Mouse (Mus musculus): ENCODE data around the gene Ptpn5. TPM values are rescaled to one million over a fixed set of nuclear protein-coding genes. Genes with fewer than 3 reads are reported as not detected.
A peak's percentile ranks its signal among the peaks of the same experiment; 100 is the strongest.

Ptpn5 gene
- polyA plus RNA-seq, 1 experiment from 2014 or later: 6.9 TPM

GRCm38 (mm10) chr7:47054666-47055065, 78.8 kb downstream of the Ptpn5 start:
- peaks cover 40% of the 10 kb centered on the region for H3K4me1 ChIP-seq
- peaks cover 8% of the 10 kb centered on the region; the same call in 1 of the 2 replicates for H3K36me3 ChIP-seq
- no peak overlapping the region for H3K4me2 ChIP-seq
- no peaks in the 10 kb centered on the region for H3K9me3 ChIP-seq
- no peak for ATAC-seq (ENCODE audit: borderline replicate concordance, extremely low read depth, low FRiP score, low TSS enrichment)
- no peak overlapping the region for H3K9ac ChIP-seq
- WGBS: 82% methylated on average over 2 of the region's 2 CpGs
- H3K27me3 ChIP-seq: no peaks in the 10 kb centered on the region
- H3K4me3 ChIP-seq: no peak overlapping the region
- no peak overlapping the region for H3K27ac ChIP-seq

- 83% methylated on average over 15 of the region's 15 CpGs for WGBS
- Histone ChIP-seq H3K9ac (no peak overlapping the region), H3K27ac (peak overlapping the region; percentile 93; the same call in 1 of the 2 replicates), H3K4me2 (no peak overlapping the region), H3K9me3 (no peaks in the 10 kb centered on the region), H3K27me3 (no peaks in the 10 kb centered on the region), H3K4me1 (peaks cover 41% of the 10 kb centered on the region), H3K36me3 (peaks cover 8% of the 10 kb centered on the region; the same call in 1 of the 2 replicates), H3K4me3 (no peak overlapping the region)
- ATAC-seq (ENCODE audit: borderline replicate concordance, extremely low read depth, low FRiP score, low TSS enrichment): no peak
Measured at GRCm38 (mm10) chr7:47053287-47053686, 80.2 kb downstream of the Ptpn5 start.

GRCm38 (mm10) chr7:47052276-47052675, 81.2 kb downstream of the Ptpn5 start:
- H3K27me3 ChIP-seq: no peaks in the 10 kb centered on the region
- 21% methylated on average over 3 of the region's 3 CpGs for WGBS
- H3K27ac ChIP-seq: peak overlapping the region; percentile 93
- H3K36me3 ChIP-seq: peaks cover 8% of the 10 kb centered on the region; the same call in 1 of the 2 replicates
- peak overlapping the region; percentile 76 for H3K4me2 ChIP-seq
- H3K4me1 ChIP-seq: peaks cover 41% of the 10 kb centered on the region
- peak; percentile 6; the same call in 1 of the 2 replicates for ATAC-seq (ENCODE audit: borderline replicate concordance, extremely low read depth, low FRiP score, low TSS enrichment)
- no peaks in the 10 kb centered on the region for H3K9me3 ChIP-seq
- peak overlapping the region; percentile 20 for H3K9ac ChIP-seq
- H3K4me3 ChIP-seq: peak overlapping the region; percentile 67

- no peaks in the 10 kb centered on the region for H3K9me3 ChIP-seq
- peak overlapping the region; percentile 76 for H3K4me2 ChIP-seq
- WGBS: 7% methylated on average over 1 of the region's 2 CpGs
- peak; percentile 69 for ATAC-seq (ENCODE audit: borderline replicate concordance, extremely low read depth, low FRiP score, low TSS enrichment)
- H3K27me3 ChIP-seq: no peaks in the 10 kb centered on the region
- H3K9ac ChIP-seq: peak overlapping the region; percentile 61
- H3K4me3 ChIP-seq: peak overlapping the region; percentile 67
- H3K4me1 ChIP-seq: peaks cover 41% of the 10 kb centered on the region
- peak overlapping the region; percentile 93 for H3K27ac ChIP-seq
- peaks cover 8% of the 10 kb centered on the region; the same call in 1 of the 2 replicates for H3K36me3 ChIP-seq
Measured at GRCm38 (mm10) chr7:47051404-47052151, 81.9 kb downstream of the Ptpn5 start.

- peak; percentile 32; the same call in 1 of the 2 replicates for ATAC-seq (ENCODE audit: borderline replicate concordance, extremely low read depth, low FRiP score, low TSS enrichment)
- 0% methylated on average over 33 of the region's 34 CpGs for WGBS
- peak overlapping the region; percentile 61 for H3K9ac ChIP-seq
Measured at GRCm38 (mm10) chr7:47050766-47051165, 82.7 kb downstream of the Ptpn5 start.

GRCm38 (mm10) chr7:47050366-47050765, 83.1 kb downstream of the Ptpn5 start, which contains the start of gene Tmem86a:
TSS of gene Tmem86a (plus strand) at chr7:47050601.
- Histone ChIP-seq H3K4me3 (peak within 1 kb of the TSS; percentile 67), H3K9ac (peak within 1 kb of the TSS; percentile 61), H3K9me3 (no peaks in the 10 kb centered on the region), H3K27ac (peak within 1 kb of the TSS; percentile 93), H3K4me1 (peaks cover 41% of the 10 kb centered on the region), H3K4me2 (peak within 1 kb of the TSS; percentile 76), H3K36me3 (peaks cover 8% of the 10 kb centered on the region; the same call in 1 of the 2 replicates), H3K27me3 (no peaks in the 10 kb centered on the region)
- WGBS: under 1% methylated on average over 33 of the region's 33 CpGs
- ATAC-seq (ENCODE audit: borderline replicate concordance, extremely low read depth, low FRiP score, low TSS enrichment): peak; percentile 96

More at GRCm38 (mm10) chr7:47050766-47051165, 82.7 kb downstream of the Ptpn5 start:
- peaks cover 41% of the 10 kb centered on the region for H3K4me1 ChIP-seq
- peak overlapping the region; percentile 76 for H3K4me2 ChIP-seq
- H3K27me3 ChIP-seq: no peaks in the 10 kb centered on the region
- H3K36me3 ChIP-seq: peaks cover 8% of the 10 kb centered on the region; the same call in 1 of the 2 replicates
- peak overlapping the region; percentile 67 for H3K4me3 ChIP-seq
- peak overlapping the region; percentile 93 for H3K27ac ChIP-seq
- H3K9me3 ChIP-seq: no peaks in the 10 kb centered on the region

- H3K9ac ChIP-seq: no peak overlapping the region
- no peaks in the 10 kb centered on the region for H3K36me3 ChIP-seq
- peak overlapping the region; percentile 87 for H3K27ac ChIP-seq
- H3K4me2 ChIP-seq: no peak overlapping the region
- peaks cover 20% of the 10 kb centered on the region for H3K4me1 ChIP-seq
- H3K4me3 ChIP-seq: no peak overlapping the region
- no peaks in the 10 kb centered on the region for H3K9me3 ChIP-seq
- peak; percentile 81; the same call in 1 of the 2 replicates for ATAC-seq (ENCODE audit: borderline replicate concordance, extremely low read depth, low FRiP score, low TSS enrichment)
- WGBS: 39% methylated on average over 6 of the region's 6 CpGs
- no peaks in the 10 kb centered on the region for H3K27me3 ChIP-seq
Measured at GRCm38 (mm10) chr7:47042823-47043490, 90.5 kb downstream of the Ptpn5 start.

- Histone ChIP-seq H3K4me2 (no peak overlapping the region), H3K36me3 (no peaks in the 10 kb centered on the region), H3K4me3 (no peak overlapping the region), H3K9ac (no peak overlapping the region), H3K27me3 (no peaks in the 10 kb centered on the region), H3K9me3 (no peaks in the 10 kb centered on the region), H3K4me1 (peaks cover 20% of the 10 kb centered on the region), H3K27ac (peak overlapping the region; percentile 87)
- WGBS: 75% methylated on average over 4 of the region's 4 CpGs
- ATAC-seq (ENCODE audit: borderline replicate concordance, extremely low read depth, low FRiP score, low TSS enrichment): no peak
Measured at GRCm38 (mm10) chr7:47042121-47042520, 91.4 kb downstream of the Ptpn5 start.

- H3K27ac ChIP-seq: no peak overlapping the region
- H3K4me2 ChIP-seq: no peak overlapping the region
- H3K9me3 ChIP-seq: no peaks in the 10 kb centered on the region
- H3K9ac ChIP-seq: no peak overlapping the region
- no peaks in the 10 kb centered on the region for H3K27me3 ChIP-seq
- H3K4me1 ChIP-seq: peaks cover 20% of the 10 kb centered on the region
- H3K4me3 ChIP-seq: no peak overlapping the region
- H3K36me3 ChIP-seq: no peaks in the 10 kb centered on the region
- ATAC-seq (ENCODE audit: borderline replicate concordance, extremely low read depth, low FRiP score, low TSS enrichment): no peak
- 69% methylated on average over 3 of the region's 3 CpGs for WGBS
Measured at GRCm38 (mm10) chr7:47041706-47042105, 91.8 kb downstream of the Ptpn5 start.

GRCm38 (mm10) chr7:47035426-47035825, 98.1 kb downstream of the Ptpn5 start:
- no peak for ATAC-seq (ENCODE audit: borderline replicate concordance, extremely low read depth, low FRiP score, low TSS enrichment)
- H3K9ac ChIP-seq: no peak overlapping the region
- WGBS: 66% methylated on average over 8 of the region's 8 CpGs
- no peak overlapping the region for H3K4me2 ChIP-seq
- H3K4me1 ChIP-seq: no peaks in the 10 kb centered on the region
- no peak overlapping the region for H3K4me3 ChIP-seq
- no peak overlapping the region for H3K27ac ChIP-seq
- H3K36me3 ChIP-seq: no peaks in the 10 kb centered on the region
- no peaks in the 10 kb centered on the region for H3K9me3 ChIP-seq
- H3K27me3 ChIP-seq: no peaks in the 10 kb centered on the region

- H3K36me3 ChIP-seq: no peaks in the 10 kb centered on the region
- no peak for ATAC-seq (ENCODE audit: borderline replicate concordance, extremely low read depth, low FRiP score, low TSS enrichment)
- 84% methylated on average over 4 of the region's 4 CpGs for WGBS
- H3K9me3 ChIP-seq: no peaks in the 10 kb centered on the region
- no peak overlapping the region for H3K4me3 ChIP-seq
- H3K27ac ChIP-seq: no peak overlapping the region
- no peak overlapping the region for H3K9ac ChIP-seq
- no peaks in the 10 kb centered on the region for H3K4me1 ChIP-seq
- no peaks in the 10 kb centered on the region for H3K27me3 ChIP-seq
- H3K4me2 ChIP-seq: no peak overlapping the region
Measured at GRCm38 (mm10) chr7:47034785-47035384, 98.6 kb downstream of the Ptpn5 start.
